In genomic region chr13:58633887-58634286, GRCm38 (mm10) we compare ENCODE assay signal across 21 mouse cellular contexts. TPM values are rescaled to one million over a fixed set of nuclear protein-coding genes. Genes with fewer than 3 reads are reported as not detected.
DNase-seq lines count a peak whose midpoint lies in the region; ATAC-seq and TF ChIP-seq lines count a peak whose summit lies in the region.
"Had no signal": no experiment of that assay in that cellular context is flagged by ENCODE, and none has a peak within 500 bp of the region (broad histone marks: within the 10 kb centered on the region; RNA-seq: fewer than 3 reads in every experiment).

No protein-coding gene starts in this region.

- TF ChIP-seq CTCF in lung, postnatal 0 days (IDR thresholded peaks at IDR 0.05) = peak; percentile 12; the same call in 1 of the 2 replicates

- H3K4me1 ChIP-seq in hindbrain, embryonic 11.5 days (replicated peaks; ENCODE audit: control insufficient read depth, insufficient read depth, low read length) = no peaks in the 10 kb centered on the region; the same call in 1 of the 2 replicates
- H3K4me1 ChIP-seq in hindbrain, embryonic 10.5 days (replicated peaks) = peaks cover 25% of the 10 kb centered on the region
- H3K4me1 ChIP-seq in lung, postnatal 0 days (ENCODE audit: insufficient read depth, low read depth, low read length) = no peaks in the 10 kb centered on the region
- H3K4me1 ChIP-seq in ES-E14 (ENCODE audit: control insufficient read depth in 2 of 2, insufficient read depth in 2 of 2, low read length in 2 of 2, poor library complexity in 1 of 2) = peaks cover 0 to 17% of the 10 kb centered on the region in 2 experiments; a peak in 2 of 4 replicates
- peaks cover 33% of the 10 kb centered on the region for H3K4me1 ChIP-seq in embryonic facial prominence, embryonic 10.5 days

- in situ Hi-C loops in ES-E14 (cut with MboI; ENCODE audit: low sequenced_read_pairs in 2 of 2, unreplicated experiment in 2 of 2) = loop anchor here in 1 of 2 experiments (25.0 kb wide), 1 partner anchor 728 kb away; no protein-coding TSS in a partner anchor

- 14% methylated on average over 4 of the region's 4 CpGs for WGBS in hindbrain, embryonic 11.5 days
- WGBS in hindbrain, embryonic 10.5 days = 13% methylated on average over 4 of the region's 4 CpGs
- 31% methylated on average over 4 of the region's 4 CpGs for WGBS in lung, postnatal 0 days
- WGBS in embryonic facial prominence, embryonic 10.5 days = 19% methylated on average over 4 of the region's 4 CpGs

- H3K9me3 ChIP-seq in hindbrain, embryonic 11.5 days (ENCODE audit: control insufficient read depth, low read length) = no peaks in the 10 kb centered on the region
- no peaks in the 10 kb centered on the region for H3K9me3 ChIP-seq in hindbrain, embryonic 10.5 days
- no peaks in the 10 kb centered on the region for H3K9me3 ChIP-seq in lung, postnatal 0 days (ENCODE audit: low read length)
- H3K9me3 ChIP-seq in ES-E14 (ENCODE audit: control insufficient read depth, insufficient read depth, low read depth, low read length) = no peaks in the 10 kb centered on the region
- no peaks in the 10 kb centered on the region for H3K9me3 ChIP-seq in embryonic facial prominence, embryonic 10.5 days
- H3K9me3 ChIP-seq: forebrain, embryonic 15.5 days; liver, embryonic 12.5 days; megakaryocyte, embryonic 14.5 days; neural tube, embryonic 12.5 days had no signal

- no peak overlapping the region for H3K4me3 ChIP-seq in hindbrain, embryonic 11.5 days (ENCODE audit: low read depth, low read length)
- H3K4me3 ChIP-seq in hindbrain, embryonic 10.5 days = no peak overlapping the region
- no peak overlapping the region for H3K4me3 ChIP-seq in lung, postnatal 0 days (ENCODE audit: low read depth, low read length)
- H3K4me3 ChIP-seq in ES-E14 (ENCODE audit: insufficient read depth in 1 of 2, low read depth in 1 of 2, low read length in 2 of 2, poor library complexity in 1 of 2, severe bottlenecking in 1 of 2) = no peak overlapping the region
- H3K4me3 ChIP-seq in embryonic facial prominence, embryonic 10.5 days = no peak overlapping the region
- H3K4me3 ChIP-seq: erythroblast, embryonic 14.5 days; forebrain, embryonic 15.5 days; liver, embryonic 12.5 days; megakaryocyte, embryonic 14.5 days; neural tube, embryonic 12.5 days had no signal

- no peaks in the 10 kb centered on the region for H3K36me3 ChIP-seq in hindbrain, embryonic 11.5 days (ENCODE audit: control insufficient read depth, insufficient read depth, low read length)
- no peaks in the 10 kb centered on the region for H3K36me3 ChIP-seq in hindbrain, embryonic 10.5 days
- H3K36me3 ChIP-seq in lung, postnatal 0 days (ENCODE audit: insufficient read depth, low read length) = no peaks in the 10 kb centered on the region
- H3K36me3 ChIP-seq in ES-E14 (ENCODE audit: control insufficient read depth, insufficient read depth, low read length, poor library complexity, severe bottlenecking) = no peaks in the 10 kb centered on the region
- H3K36me3 ChIP-seq in embryonic facial prominence, embryonic 10.5 days (replicated peaks) = no peaks in the 10 kb centered on the region
- H3K36me3 ChIP-seq: forebrain, embryonic 15.5 days; liver, embryonic 12.5 days; neural tube, embryonic 12.5 days had no signal

- peak; percentile 42 for DNase-seq in hindbrain, embryonic 11.5 days (ENCODE audit: low spot score)
- no peak for DNase-seq in hindbrain, embryonic 10.5 days (ENCODE audit: low spot score)
- DNase-seq in lung, postnatal 0 days (ENCODE audit: low spot score) = no peak
- no peak for DNase-seq in lung, postnatal 25 days (ENCODE audit: low spot score)
- peak; percentile 70 for DNase-seq in ES-E14 (ENCODE audit: low read depth, low spot score)
- peak; percentile 22 for DNase-seq in embryonic facial prominence, embryonic 10.5 days (ENCODE audit: low spot score)
- DNase-seq: adrenal gland, adult 8-10 months; cerebellum, adult 11-12 months; kidney, adult 18-20 months; right cerebral cortex, postnatal 14 days had no signal

- no peak overlapping the region for H3K27ac ChIP-seq in hindbrain, embryonic 11.5 days (ENCODE audit: low read depth, low read length)
- H3K27ac ChIP-seq in hindbrain, embryonic 10.5 days = no peak overlapping the region
- no peak overlapping the region for H3K27ac ChIP-seq in lung, postnatal 0 days (ENCODE audit: low read length)
- no peak overlapping the region for H3K27ac ChIP-seq in ES-E14 (ENCODE audit: insufficient read depth, low read depth, low read length, poor library complexity, severe bottlenecking)
- no peak overlapping the region for H3K27ac ChIP-seq in embryonic facial prominence, embryonic 10.5 days (replicated peaks)
- H3K27ac ChIP-seq: forebrain, embryonic 15.5 days; liver, embryonic 12.5 days; neural tube, embryonic 12.5 days had no signal

- H3K9ac ChIP-seq in hindbrain, embryonic 11.5 days (ENCODE audit: low read depth, low read length) = no peak overlapping the region
- H3K9ac ChIP-seq in lung, postnatal 0 days (replicated peaks; ENCODE audit: low read depth) = no peak overlapping the region
- no peak overlapping the region for H3K9ac ChIP-seq in ES-E14 (ENCODE audit: insufficient read depth, low read depth, low read length, poor library complexity, severe bottlenecking)
- H3K9ac ChIP-seq: forebrain, embryonic 15.5 days; liver, embryonic 12.5 days; neural tube, embryonic 12.5 days had no signal

- H3K27me3 ChIP-seq in hindbrain, embryonic 11.5 days (ENCODE audit: control insufficient read depth, insufficient read depth, low read length) = peaks cover 2% of the 10 kb centered on the region; the same call in 1 of the 2 replicates
- peaks cover 18% of the 10 kb centered on the region for H3K27me3 ChIP-seq in hindbrain, embryonic 10.5 days (ENCODE audit: insufficient read depth, poor library complexity, severe bottlenecking)
- H3K27me3 ChIP-seq in lung, postnatal 0 days (replicated peaks; ENCODE audit: insufficient read depth, low read length) = no peaks in the 10 kb centered on the region
- peaks cover 31% of the 10 kb centered on the region for H3K27me3 ChIP-seq in embryonic facial prominence, embryonic 10.5 days (replicated peaks; ENCODE audit: low read depth, poor library complexity, severe bottlenecking)
- H3K27me3 ChIP-seq: forebrain, embryonic 15.5 days; neural tube, embryonic 12.5 days had no signal

- H3K4me2 ChIP-seq in hindbrain, embryonic 11.5 days (replicated peaks; ENCODE audit: low read depth, low read length) = no peak overlapping the region
- no peak overlapping the region for H3K4me2 ChIP-seq in lung, postnatal 0 days (replicated peaks; ENCODE audit: low read depth, low read length)
- H3K4me2 ChIP-seq: forebrain, embryonic 15.5 days; liver, embryonic 12.5 days; neural tube, embryonic 12.5 days had no signal

- no peak for TF ChIP-seq EP300 in lung, postnatal 0 days (IDR thresholded peaks at IDR 0.05)

- ATAC-seq in hindbrain, embryonic 11.5 days (ENCODE audit: low FRiP score) = no peak
- ATAC-seq in lung, postnatal 0 days = no peak
- ATAC-seq in activated CD4-positive, CD25-positive, alpha-beta regulatory T cell, adult 4 months = no peak
- ATAC-seq: forebrain, embryonic 15.5 days; hindbrain, embryonic 16.5 days; liver, embryonic 12.5 days had no signal

TF ChIP-seq in ES-E14, 5 proteins besides CTCF, POLR2A, EP300 and RAD21:
- TF ChIP-seq HCFC1 (IDR thresholded peaks at IDR 0.05; ENCODE audit: borderline replicate concordance, insufficient read depth, low read length) = no peak

RNA-seq across cellular contexts. Expression of gene Slc28a3, which starts 23.2 kb away (rescaled TPM):
- 0.08 TPM in 1 of 2 replicates, not detected in the other for polyA plus RNA-seq in hindbrain, embryonic 11.5 days (2014; fragmentation: Nextera tagmentation; extraction: Ambion mirVana)
- polyA plus RNA-seq in hindbrain, embryonic 10.5 days (2016; fragmentation: Nextera tagmentation; extraction: Ambion mirVana) = not detected in 2 replicates
- polyA plus RNA-seq in lung, postnatal 0 days (2015; fragmentation: Nextera tagmentation; extraction: Ambion mirVana) = 0.05 and 0.18 TPM in 2 replicates
- 0.27 and 0.42 TPM in 2 replicates for total RNA-seq in ES-E14 (2012; rRNA removed)
- polyA plus RNA-seq in embryonic facial prominence, embryonic 10.5 days (2016; fragmentation: Nextera tagmentation; extraction: Ambion mirVana) = not detected in 2 replicates
- under 1 TPM in 1 of 2 experiments, not detected in 1; 0.21 TPM for polyA plus RNA-seq in activated CD4-positive, CD25-positive, alpha-beta regulatory T cell, adult 4 months (2017; shearing (Covaris generic))
- total RNA-seq: adrenal gland, adult 8-10 months; gastrocnemius, postnatal 4 days; MEL had no signal
- polyA plus RNA-seq: embryonic facial prominence, embryonic 11.5 days; erythroblast, embryonic 14.5 days; forebrain, embryonic 15.5 days; heart, embryonic 16.5 days; liver, embryonic 12.5 days; neural tube, embryonic 12.5 days had no signal

Comparison
In these comparisons a context has a peak if more than half of its experiments do, and no peak if none do; other contexts are left out.
1. DNase-seq: peak in hindbrain, embryonic 11.5 days (single experiment), ES-E14 (single experiment) and embryonic facial prominence, embryonic 10.5 days (single experiment); none in hindbrain, embryonic 10.5 days (single experiment), lung, postnatal 0 days (single experiment) and lung, postnatal 25 days (single experiment).